Mouse (Mus musculus) midbrain, embryonic 13.5 days (tissue): ENCODE results near the gene Letmd1. TPM values are rescaled to one million over a fixed set of nuclear protein-coding genes. Genes with fewer than 3 reads are reported as not detected.

Experiments used
- ATAC-seq: fragments of 200-750 bp; cut with Nextera tagmentation; 2 replicates; pipeline ENCODE4 v1.8.0; 2017; ENCODE audit warnings: mild to moderate bottlenecking, moderate TSS enrichment, moderate library complexity
- H3K27ac ChIP-seq: fragments of 300-500 bp; sonication (generic); 2 replicates; pipeline ENCODE4 v1.5.1; 2015; ENCODE audit warnings: inconsistent platforms, mild to moderate bottlenecking, moderate library complexity
- H3K27me3 ChIP-seq: fragments of 300-500 bp; sonication (generic); 2 replicates; pipeline ENCODE4 v1.6.1; 2015; ENCODE audit warnings: mild to moderate bottlenecking, inconsistent platforms
- H3K36me3 ChIP-seq: fragments of 300-500 bp; sonication (generic); 2 replicates; pipeline ENCODE4 v1.6.1; 2015; ENCODE audit warnings: mild to moderate bottlenecking, inconsistent platforms
- H3K4me1 ChIP-seq: fragments of 300-500 bp; sonication (generic); replicated peaks from 2 replicates; pipeline ENCODE4 v1.6.1; 2015; ENCODE audit warnings: inconsistent platforms
- H3K4me2 ChIP-seq: fragments of 300-500 bp; sonication (generic); replicated peaks from 2 replicates; pipeline ENCODE4 v1.6.1; 2015; ENCODE audit warnings: moderate library complexity, mild to moderate bottlenecking, inconsistent platforms
- H3K4me3 ChIP-seq: fragments of 300-500 bp; sonication (generic); replicated peaks from 2 replicates; pipeline ENCODE4 v1.5.1; 2015; ENCODE audit warnings: mild to moderate bottlenecking, inconsistent platforms
- H3K9ac ChIP-seq: fragments of 300-500 bp; sonication (generic); replicated peaks from 2 replicates; pipeline ENCODE4 v1.6.1; 2015; ENCODE audit warnings: mild to moderate bottlenecking, inconsistent platforms
- H3K9me3 ChIP-seq: fragments of 300-500 bp; sonication (generic); 2 replicates; pipeline ENCODE4 v1.6.1; 2016; ENCODE audit warnings: mild to moderate bottlenecking, inconsistent platforms
- WGBS: fragments of 180-500 bp; shearing (Covaris S2); methylation state at CpG from one replicate; pipeline ENCODE4 v1.1.7; 2015; 5-methylcytosine and 5-hydroxymethylcytosine counted together
- polyA plus RNA-seq: library from polyadenylated mRNA; unstranded; fragments of >200 nt; fragmentation: Nextera tagmentation; extraction: Ambion mirVana; gene quantifications from 2 replicates; pipeline ENCODE4 v1.2.1, GENCODE M21; 2015

Gene Letmd1
- polyA plus RNA-seq, 1 experiment from 2014 or later, result 55.2 TPM

GRCm38 (mm10) chr15:100428296-100428905 lies 40.4 kb upstream of the Letmd1 start:
- H3K36me3 ChIP-seq, result no peaks in the 10 kb centered on the region
- H3K4me1 ChIP-seq, result peaks cover 12% of the 10 kb centered on the region
- H3K4me3 ChIP-seq, result no peak overlapping the region
- H3K27ac ChIP-seq, result no peak overlapping the region
- H3K27me3 ChIP-seq, result peaks cover 29% of the 10 kb centered on the region
- H3K9me3 ChIP-seq, result no peaks in the 10 kb centered on the region
- 83% methylated on average over 13 of the region's 13 CpGs for WGBS
- no peak overlapping the region for H3K9ac ChIP-seq
- H3K4me2 ChIP-seq, result no peak overlapping the region
- no peak for ATAC-seq

DNA sequence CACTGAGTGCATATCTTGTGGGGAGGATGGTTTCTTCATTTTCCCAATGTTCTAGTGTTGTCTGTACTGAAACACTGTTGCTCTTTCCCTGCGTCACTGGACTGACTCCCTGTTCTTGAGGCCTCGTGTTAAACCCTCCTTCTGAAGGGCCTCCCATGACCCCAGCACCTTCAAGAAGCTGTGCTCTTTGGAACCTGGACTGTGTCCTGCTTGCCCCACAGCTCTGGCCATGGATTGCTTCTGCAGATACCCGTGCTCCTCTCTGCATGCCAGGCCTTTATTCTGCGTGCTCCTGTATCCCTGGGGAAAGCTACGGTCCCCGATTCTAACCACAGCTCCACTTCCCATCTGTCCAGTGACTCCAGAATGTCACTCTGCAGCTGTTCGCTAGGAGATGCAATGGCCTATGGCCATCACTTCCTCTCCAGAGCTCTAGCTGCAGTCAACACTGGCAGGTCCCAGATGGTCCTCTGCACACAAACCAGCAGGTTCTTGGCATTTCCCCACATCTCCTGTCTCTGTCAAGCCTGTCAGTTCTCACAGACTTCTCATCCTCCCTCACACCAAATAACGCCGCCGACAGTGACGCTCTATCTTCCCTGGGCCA lies 38.8 kb upstream of the Letmd1 start:
- WGBS, result 81% methylated on average over 11 of the region's 11 CpGs
- no peak for ATAC-seq

DNA sequence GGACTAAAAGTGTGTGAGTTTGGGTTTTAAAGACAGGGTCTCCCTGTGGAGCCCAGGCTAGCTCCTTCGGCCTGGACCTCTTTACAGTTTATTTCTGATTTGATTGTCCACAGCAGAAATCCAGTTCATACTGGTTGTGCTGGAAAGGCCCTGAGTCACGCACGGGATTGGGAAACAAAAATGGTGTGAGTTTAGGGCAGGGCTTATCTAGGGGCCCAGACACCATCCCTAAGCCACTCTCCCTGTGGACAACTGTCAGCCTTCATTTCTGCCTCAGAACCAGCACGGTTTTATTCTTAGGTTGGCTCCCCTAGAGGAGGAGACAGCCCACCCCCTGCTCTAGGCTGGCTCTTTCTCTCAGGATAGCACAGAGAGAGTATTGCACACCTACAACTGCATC lies 35.6 kb upstream of the Letmd1 start:
- ATAC-seq, result no peak
- no peak overlapping the region for H3K4me2 ChIP-seq
- no peaks in the 10 kb centered on the region for H3K36me3 ChIP-seq
- no peak overlapping the region for H3K9ac ChIP-seq
- H3K27ac ChIP-seq, result no peak overlapping the region
- H3K4me1 ChIP-seq, result no peaks in the 10 kb centered on the region
- H3K4me3 ChIP-seq, result no peak overlapping the region
- 71% methylated on average over 4 of the region's 4 CpGs for WGBS
- no peaks in the 10 kb centered on the region for H3K9me3 ChIP-seq
- H3K27me3 ChIP-seq, result no peaks in the 10 kb centered on the region

More for the DNA sequence above, 38.8 kb upstream of the Letmd1 start:
- H3K4me1 ChIP-seq, result no peaks in the 10 kb centered on the region
- no peaks in the 10 kb centered on the region for H3K9me3 ChIP-seq
- H3K36me3 ChIP-seq, result no peaks in the 10 kb centered on the region
- H3K4me2 ChIP-seq, result no peak overlapping the region
- H3K9ac ChIP-seq, result no peak overlapping the region
- no peak overlapping the region for H3K27ac ChIP-seq
- H3K27me3 ChIP-seq, result peaks cover 12% of the 10 kb centered on the region
- H3K4me3 ChIP-seq, result no peak overlapping the region

GRCm38 (mm10) chr15:100436112-100436511 lies 32.7 kb upstream of the Letmd1 start:
- Histone ChIP-seq H3K4me3 (no peak overlapping the region), H3K27ac (no peak overlapping the region), H3K9me3 (no peaks in the 10 kb centered on the region), H3K4me1 (no peaks in the 10 kb centered on the region), H3K36me3 (no peaks in the 10 kb centered on the region), H3K27me3 (no peaks in the 10 kb centered on the region), H3K4me2 (no peak overlapping the region), H3K9ac (no peak overlapping the region)
- no peak for ATAC-seq
- 94% methylated on average over 4 of the region's 4 CpGs for WGBS

DNA sequence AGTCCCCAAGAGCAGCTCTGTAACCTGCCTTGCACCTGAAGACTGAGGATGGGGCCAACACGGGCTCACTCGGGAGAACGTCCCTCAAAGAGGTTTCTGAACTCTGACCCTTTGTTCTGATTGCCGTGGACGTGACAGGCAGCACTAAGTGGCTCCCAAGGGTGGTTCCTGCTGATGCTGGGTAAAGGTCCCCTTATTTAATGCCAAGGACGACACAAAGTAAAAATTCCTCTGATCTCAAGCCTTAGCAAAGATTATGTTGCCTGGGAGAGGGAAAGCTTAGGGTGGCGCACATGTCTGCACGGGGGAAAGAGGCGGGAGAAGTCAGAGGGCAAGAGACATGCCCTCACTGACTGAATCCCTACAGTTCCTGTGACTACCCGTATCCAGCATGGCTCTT lies 32.3 kb upstream of the Letmd1 start:
- H3K4me2 ChIP-seq, result no peak overlapping the region
- no peaks in the 10 kb centered on the region for H3K9me3 ChIP-seq
- no peak for ATAC-seq
- no peaks in the 10 kb centered on the region for H3K27me3 ChIP-seq
- no peak overlapping the region for H3K9ac ChIP-seq
- H3K36me3 ChIP-seq, result no peaks in the 10 kb centered on the region
- 55% methylated on average over 10 of the region's 10 CpGs for WGBS
- no peak overlapping the region for H3K27ac ChIP-seq
- H3K4me1 ChIP-seq, result no peaks in the 10 kb centered on the region
- no peak overlapping the region for H3K4me3 ChIP-seq

DNA sequence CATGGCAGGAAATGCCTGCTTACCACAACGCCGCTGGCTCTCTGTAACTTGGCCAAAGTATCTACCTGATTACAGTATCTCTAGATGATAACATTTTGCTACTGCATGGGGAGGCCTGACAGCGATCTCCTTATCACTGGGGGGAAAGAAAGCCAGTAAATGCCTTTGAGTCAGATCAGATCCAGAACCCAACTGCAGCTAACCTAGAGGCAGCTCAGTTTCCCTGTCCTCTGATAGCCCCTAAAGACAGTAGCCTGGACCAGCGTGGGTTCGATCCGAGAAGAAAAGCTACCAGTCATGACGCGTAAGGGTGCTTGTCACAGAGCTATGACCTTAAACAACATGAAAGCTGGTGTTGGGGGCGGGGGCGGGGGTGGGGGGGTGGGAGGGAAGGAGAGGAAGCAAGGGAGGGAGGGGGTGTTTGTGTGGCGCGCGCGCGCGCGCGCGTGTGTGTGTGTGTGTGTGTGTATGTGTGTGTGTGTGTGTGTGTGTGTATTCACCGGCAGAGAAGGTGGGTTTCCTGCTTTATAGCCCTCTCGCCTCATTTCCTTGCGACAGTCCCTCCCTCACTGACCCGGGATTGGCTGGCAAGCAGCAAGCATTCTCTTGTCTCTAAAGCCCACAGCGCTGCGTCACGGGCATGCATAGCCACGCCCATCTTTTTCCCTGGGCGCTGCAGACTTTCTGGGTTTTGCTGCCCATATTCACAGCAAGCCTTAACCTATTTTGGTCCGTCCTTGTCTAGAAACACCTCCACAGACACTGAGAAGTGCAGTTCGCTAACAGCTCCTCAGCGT lies 25.5 kb upstream of the Letmd1 start:
- peak overlapping the region; percentile 64 for H3K4me2 ChIP-seq
- 10% methylated on average over 19 of the region's 31 CpGs for WGBS
- H3K4me3 ChIP-seq, result peak overlapping the region; percentile 44

DNA sequence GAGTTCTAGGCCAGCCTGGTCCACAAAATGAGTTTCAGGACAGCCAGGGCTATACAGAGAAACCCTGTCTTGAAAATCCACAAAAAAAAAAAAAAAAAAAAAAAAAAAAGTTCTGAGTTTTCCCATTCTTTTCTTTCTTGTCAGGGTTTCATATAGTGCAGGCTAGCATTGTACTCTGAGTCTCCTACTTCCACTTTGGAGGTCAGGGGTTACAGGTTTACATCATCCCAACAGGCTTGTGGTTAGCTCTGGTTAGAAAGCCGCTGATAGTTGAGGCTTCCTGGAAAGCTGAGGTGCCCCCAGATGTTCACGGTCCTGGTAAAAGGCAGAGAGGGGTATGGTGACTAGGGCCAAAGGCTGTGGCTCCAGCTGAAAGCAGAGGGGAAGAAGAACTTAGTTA lies 21.9 kb upstream of the Letmd1 start:
- WGBS, result 87% methylated on average over 2 of the region's 2 CpGs
- no peaks in the 10 kb centered on the region for H3K9me3 ChIP-seq
- no peaks in the 10 kb centered on the region for H3K27me3 ChIP-seq
- H3K27ac ChIP-seq, result no peak overlapping the region
- H3K4me2 ChIP-seq, result no peak overlapping the region
- H3K36me3 ChIP-seq, result no peaks in the 10 kb centered on the region
- H3K4me1 ChIP-seq, result peaks cover 6% of the 10 kb centered on the region
- ATAC-seq, result no peak
- no peak overlapping the region for H3K9ac ChIP-seq
- H3K4me3 ChIP-seq, result no peak overlapping the region

More for the DNA sequence above, 25.5 kb upstream of the Letmd1 start:
- peak; percentile 98 for ATAC-seq
- H3K9me3 ChIP-seq, result no peaks in the 10 kb centered on the region
- peaks cover 6% of the 10 kb centered on the region for H3K4me1 ChIP-seq
- H3K27me3 ChIP-seq, result no peaks in the 10 kb centered on the region
- H3K36me3 ChIP-seq, result no peaks in the 10 kb centered on the region
- peak overlapping the region; percentile 81 for H3K27ac ChIP-seq
- H3K9ac ChIP-seq, result peak overlapping the region; percentile 69

- H3K9me3 ChIP-seq, result no peaks in the 10 kb centered on the region
- no peak for ATAC-seq
- H3K4me3 ChIP-seq, result no peak overlapping the region
- H3K27me3 ChIP-seq, result no peaks in the 10 kb centered on the region
- no peak overlapping the region for H3K27ac ChIP-seq
- WGBS, result 77% methylated on average over 4 of the region's 4 CpGs
- no peak overlapping the region for H3K4me2 ChIP-seq
- peaks cover 3% of the 10 kb centered on the region; the same call in 1 of the 2 replicates for H3K4me1 ChIP-seq
- no peak overlapping the region for H3K9ac ChIP-seq
- H3K36me3 ChIP-seq, result no peaks in the 10 kb centered on the region
Measured at GRCm38 (mm10) chr15:100448572-100448971, 20.3 kb upstream of the Letmd1 start.

- 95% methylated on average over 3 of the region's 3 CpGs for WGBS
- Histone ChIP-seq H3K36me3 (no peaks in the 10 kb centered on the region), H3K4me2 (no peak overlapping the region), H3K27ac (no peak overlapping the region), H3K4me3 (no peak overlapping the region), H3K4me1 (no peaks in the 10 kb centered on the region), H3K9me3 (no peaks in the 10 kb centered on the region), H3K27me3 (no peaks in the 10 kb centered on the region), H3K9ac (no peak overlapping the region)
- ATAC-seq, result no peak
Measured at GRCm38 (mm10) chr15:100449495-100449894, 19.3 kb upstream of the Letmd1 start.

DNA sequence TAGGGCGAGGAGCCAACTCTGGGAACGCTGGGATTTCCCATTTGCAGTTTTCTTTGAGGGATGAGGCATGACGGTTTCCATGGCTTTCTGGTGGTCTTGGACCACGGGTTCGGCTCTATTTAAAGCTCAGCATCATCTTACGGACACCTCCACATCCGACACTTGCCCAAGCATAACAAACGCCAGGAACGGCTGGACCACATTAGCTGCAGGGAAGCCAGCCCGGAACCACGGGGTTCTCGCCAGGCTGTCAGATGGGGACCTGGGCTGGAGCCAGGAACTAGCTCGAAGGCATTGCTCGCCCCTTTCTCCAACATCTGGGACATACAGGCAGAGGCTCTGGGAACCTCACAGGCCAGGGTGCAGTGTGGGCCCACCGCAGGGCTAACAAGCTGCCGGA lies 17.6 kb upstream of the Letmd1 start:
- WGBS, result 77% methylated on average over 16 of the region's 16 CpGs
- Histone ChIP-seq H3K27me3 (no peaks in the 10 kb centered on the region), H3K4me2 (no peak overlapping the region), H3K36me3 (no peaks in the 10 kb centered on the region), H3K4me3 (no peak overlapping the region), H3K9ac (no peak overlapping the region), H3K9me3 (no peaks in the 10 kb centered on the region), H3K4me1 (no peaks in the 10 kb centered on the region), H3K27ac (no peak overlapping the region)
- no peak for ATAC-seq

GRCm38 (mm10) chr15:100452486-100452885 lies 16.3 kb upstream of the Letmd1 start:
- Histone ChIP-seq H3K36me3 (no peaks in the 10 kb centered on the region), H3K27me3 (no peaks in the 10 kb centered on the region), H3K4me2 (no peak overlapping the region), H3K4me1 (no peaks in the 10 kb centered on the region), H3K9ac (no peak overlapping the region), H3K27ac (no peak overlapping the region), H3K9me3 (no peaks in the 10 kb centered on the region), H3K4me3 (no peak overlapping the region)
- ATAC-seq, result no peak
- 80% methylated on average over 11 of the region's 11 CpGs for WGBS

- H3K9ac ChIP-seq, result no peak overlapping the region
- no peaks in the 10 kb centered on the region for H3K9me3 ChIP-seq
- H3K36me3 ChIP-seq, result no peaks in the 10 kb centered on the region
- ATAC-seq, result no peak
- H3K27me3 ChIP-seq, result peaks cover 15% of the 10 kb centered on the region; the same call in 1 of the 2 replicates
- H3K4me2 ChIP-seq, result no peak overlapping the region
- no peak overlapping the region for H3K4me3 ChIP-seq
- 69% methylated on average over 7 of the region's 7 CpGs for WGBS
- no peak overlapping the region for H3K27ac ChIP-seq
- H3K4me1 ChIP-seq, result 0 out of 2 replicates have a peak, but pooled peaks cover 5% of the 10 kb centered on the region
Measured at GRCm38 (mm10) chr15:100456356-100456991, 12.3 kb upstream of the Letmd1 start.
